Mouse (Mus musculus) ZHBTc4 (cell line): Measurements from ENCODE around the gene Cetn2.

Source experiments
- DNase-seq: peaks from one replicate; pipeline ENCODE4 v3.0.0-alpha.2; 2011; ENCODE audit warnings: low read depth, low spot score

Cetn2 gene

DNA sequence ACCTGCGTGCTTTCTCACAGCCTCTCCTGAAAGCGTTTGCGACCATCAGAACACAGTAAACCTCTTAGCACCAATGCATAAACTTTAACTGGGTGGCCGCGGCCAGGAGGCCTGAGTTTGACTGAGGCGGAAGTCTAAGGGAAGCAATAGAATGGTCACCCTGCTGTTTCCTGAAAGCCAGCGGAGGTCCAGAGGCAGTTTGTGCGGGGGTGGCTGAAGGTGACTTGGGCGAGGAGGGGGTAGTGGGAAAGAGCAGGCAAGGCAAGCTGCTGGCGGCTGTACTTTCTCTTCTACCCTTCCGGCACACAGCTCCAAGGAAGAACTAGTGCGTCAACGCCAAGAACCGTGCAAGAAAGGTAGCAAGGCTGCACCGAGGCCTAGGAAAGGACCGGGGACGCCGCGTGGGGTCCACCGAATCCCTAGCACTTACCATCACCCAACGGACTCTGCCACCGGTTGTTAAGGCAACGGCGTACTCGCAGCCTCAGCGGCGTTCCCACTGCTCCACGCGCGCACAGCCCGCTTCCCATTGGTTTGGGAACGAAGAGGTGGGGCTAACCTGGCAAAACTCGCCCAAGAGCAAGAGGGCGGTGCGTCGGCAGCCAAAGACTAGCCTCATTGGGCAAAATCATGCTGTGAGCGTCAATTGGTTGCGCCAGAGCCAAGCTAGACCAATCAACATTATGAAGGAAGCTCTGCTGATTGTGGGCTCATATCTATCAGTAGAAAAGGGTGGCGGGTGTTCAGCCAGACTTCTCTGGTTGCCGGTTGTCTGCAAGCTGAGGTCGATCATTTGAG is at the start of gene Cetn2, which contains the start of gene Nsdhl:
Gene Cetn2 (minus strand): TSS at position 528 of the 798 bp plus-strand sequence.
Gene Nsdhl (plus strand): TSS at position 674 of the 798 bp plus-strand sequence.
- peak; percentile 96 for DNase-seq

DNA sequence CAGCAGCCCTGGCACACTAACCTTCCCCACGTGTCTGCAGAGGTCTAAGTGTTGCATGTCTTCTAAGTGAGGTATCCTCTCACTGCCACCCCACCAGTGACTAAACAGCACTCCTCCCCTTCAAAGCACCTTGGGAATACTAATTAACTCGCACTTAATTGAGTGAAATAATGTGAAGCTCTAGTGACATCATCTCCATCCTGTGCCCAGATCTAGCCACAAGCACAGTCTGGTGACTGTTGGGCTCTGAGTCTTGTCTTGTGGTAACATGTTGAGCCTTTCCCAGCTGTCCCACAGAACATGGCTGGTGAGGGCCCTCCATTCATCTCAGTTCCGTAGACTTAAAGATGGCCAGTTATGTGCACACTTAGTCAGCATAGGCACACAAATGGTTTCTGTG is 44.5 kb upstream of the Cetn2 start:
- no peak for DNase-seq

DNA sequence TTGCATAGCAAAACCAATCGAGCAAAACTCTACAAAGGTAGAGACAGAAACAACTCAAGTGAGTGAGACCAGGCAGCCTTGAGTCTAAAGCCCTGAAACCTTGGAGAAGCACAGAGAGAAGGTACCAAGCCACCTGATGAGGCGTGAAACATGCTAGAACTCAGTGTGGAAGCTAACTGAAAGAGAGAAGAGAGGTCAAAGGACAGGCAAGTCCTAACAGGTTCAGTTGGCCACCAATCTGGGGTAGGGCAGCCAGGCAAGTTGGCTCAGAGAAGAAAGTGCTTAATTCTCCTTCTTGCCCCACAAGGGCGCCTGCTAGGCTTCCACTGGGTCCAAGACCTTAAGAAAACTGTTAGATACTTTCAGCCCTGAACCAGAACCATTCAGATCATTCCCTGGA is 43.3 kb upstream of the Cetn2 start:
- DNase-seq: no peak

DNA sequence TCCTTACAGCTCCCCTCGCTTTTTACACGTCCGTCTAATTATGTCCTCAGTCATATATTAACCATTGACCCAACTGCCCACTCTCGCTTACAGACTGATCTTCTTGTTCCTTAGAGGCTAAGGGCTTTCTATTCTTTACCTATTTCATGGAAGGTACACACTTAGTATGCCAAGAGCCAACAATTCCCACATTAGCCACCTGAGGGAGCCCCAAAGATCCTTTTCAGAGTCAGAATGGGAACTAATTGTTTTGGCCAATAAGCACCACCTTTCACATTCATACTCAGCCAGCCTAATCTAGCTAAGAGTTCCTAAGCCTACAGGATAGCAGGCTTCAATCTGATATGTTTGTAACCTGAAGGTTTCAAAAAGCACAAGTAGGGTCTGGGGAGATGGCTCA is 42.2 kb upstream of the Cetn2 start:
- DNase-seq: peak; percentile 20

DNA sequence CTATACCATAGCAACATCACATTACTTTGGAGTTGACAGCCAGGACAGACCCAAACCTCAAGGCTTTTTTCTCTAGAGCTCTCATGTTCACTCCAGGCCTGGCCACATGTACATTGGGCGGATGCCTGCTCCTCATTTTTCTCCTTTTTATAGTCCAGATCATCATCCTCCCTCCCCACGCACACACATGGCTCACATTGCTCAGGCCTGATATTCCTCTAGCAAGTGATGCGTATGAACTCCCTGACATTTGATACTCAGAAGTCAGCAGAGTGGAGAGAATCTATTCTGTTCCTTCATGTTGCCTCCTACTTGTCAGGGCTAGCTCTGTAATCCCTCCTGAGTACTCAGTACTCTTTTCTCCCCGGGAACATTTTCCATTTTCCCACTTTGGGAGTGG is 38.3 kb upstream of the Cetn2 start:
- no peak for DNase-seq

- DNase-seq: no peak
Measured at GRCm38 (mm10) chrX:72953464-72953863, 35.3 kb upstream of the Cetn2 start.

GRCm38 (mm10) chrX:72921391-72921790 is 3.2 kb upstream of the Cetn2 start:
- DNase-seq: no peak

DNA sequence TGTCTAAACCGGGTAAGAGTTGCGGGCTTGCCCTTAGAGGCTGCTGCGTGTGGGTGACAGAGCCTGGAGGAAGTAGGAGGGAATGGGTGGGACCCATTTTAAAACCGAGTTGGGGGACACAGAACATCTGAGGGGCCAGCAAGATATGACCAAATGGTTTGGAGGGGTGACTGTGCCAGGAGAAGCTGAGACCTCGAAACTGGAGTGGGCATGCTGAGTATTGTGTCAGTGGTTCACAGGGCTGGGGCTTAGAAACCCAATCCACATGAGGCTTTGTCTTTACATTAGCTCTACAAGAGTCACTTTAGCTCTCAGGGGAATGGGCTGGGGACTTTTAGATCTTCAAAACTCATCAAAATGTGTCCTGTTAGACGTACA is 460 bp upstream of the Cetn2 start:
- no peak for DNase-seq

DNA sequence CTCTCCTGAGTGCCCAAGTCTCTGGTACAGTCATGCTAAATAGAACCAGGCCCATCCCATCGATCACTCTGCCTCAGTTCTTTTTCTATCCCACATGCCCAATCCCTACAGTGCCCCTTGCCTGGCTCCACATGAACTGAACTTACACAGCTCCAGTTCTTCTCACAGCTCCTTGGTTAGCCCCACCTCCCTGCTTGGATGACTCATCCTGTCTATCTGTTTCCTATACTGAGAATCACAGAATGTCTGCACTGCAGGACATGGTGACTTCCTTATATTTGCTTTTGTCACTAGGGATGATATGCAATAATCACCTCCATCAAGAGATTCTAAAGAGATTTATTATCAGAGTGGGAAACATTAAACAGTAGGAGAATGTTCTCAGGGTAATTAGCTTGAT is 6.6 kb downstream of the Cetn2 start:
- DNase-seq: no peak

DNA sequence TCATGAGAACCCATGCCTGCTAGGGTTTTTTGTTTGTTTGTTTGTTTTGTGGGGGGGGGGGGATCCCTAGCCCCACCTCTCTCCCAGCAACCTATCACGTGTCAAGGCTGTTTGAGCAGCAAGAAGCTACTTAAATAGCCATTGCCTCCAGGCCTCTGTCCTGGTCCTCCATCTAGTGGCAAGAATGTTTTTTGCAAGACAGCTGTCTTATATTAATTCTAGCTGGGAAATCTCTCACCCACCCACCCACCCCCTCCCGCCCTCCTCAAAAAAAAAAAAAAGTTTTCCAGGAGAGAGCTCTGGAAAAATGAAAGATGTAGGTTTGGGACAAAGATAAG is 9.8 kb downstream of the Cetn2 start:
- peak; percentile 58 for DNase-seq

DNA sequence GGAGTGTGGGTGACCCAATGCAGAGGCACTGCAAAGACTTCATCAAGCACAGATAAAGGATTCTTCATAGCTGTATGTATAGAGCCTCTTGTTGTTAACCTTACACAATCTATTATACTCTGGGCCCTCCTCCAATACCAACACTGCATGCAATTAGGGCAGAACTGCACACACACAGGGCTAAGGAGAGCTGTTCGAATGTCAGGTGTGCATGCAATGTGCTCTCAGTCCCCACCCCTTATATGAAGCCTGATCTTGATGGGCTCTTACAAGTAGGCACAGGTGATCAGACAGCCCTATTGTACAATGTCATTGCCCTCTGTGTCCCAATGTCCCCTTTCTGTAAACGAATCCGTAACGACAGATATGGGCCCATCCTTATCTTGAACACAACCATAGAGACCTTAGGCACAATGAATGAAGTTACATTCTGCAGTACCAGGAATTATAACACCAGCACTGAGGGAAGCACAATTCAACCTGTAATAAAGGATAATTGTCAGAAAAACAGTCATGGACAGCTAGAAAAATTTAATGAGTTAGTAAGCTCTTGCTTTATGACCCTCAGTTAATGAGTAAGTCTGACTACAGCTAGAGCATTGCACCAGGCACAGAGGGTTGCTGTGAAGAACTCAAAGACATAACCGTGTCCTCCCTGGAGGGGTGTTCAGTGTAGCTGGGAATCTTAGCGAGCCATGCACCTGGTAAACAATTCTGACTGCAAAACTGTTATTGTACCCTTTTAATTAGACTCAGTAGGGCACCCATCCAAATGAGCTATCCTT is 10.4 kb downstream of the Cetn2 start:
- DNase-seq: no peak

GRCm38 (mm10) chrX:72902530-72902929 is 15.7 kb downstream of the Cetn2 start:
- no peak for DNase-seq

DNA sequence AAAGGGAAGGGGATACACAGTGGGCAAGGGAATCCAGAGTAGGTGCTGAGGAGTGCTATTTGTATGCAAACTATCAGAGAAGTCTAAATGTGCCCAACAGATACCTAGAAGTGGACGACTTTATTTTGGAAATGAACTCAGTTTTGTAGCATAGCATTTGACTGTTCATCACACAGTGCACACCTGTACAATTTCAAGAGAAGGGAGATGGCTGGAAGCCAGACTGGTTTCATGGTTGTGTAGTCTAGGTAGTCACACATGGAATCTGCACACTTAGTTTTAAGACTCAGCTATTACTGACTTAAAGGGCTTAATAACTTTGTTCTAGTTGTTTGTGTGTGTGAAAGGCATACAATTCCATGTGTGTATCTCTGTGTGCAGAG is 22.2 kb downstream of the Cetn2 start:
- no peak for DNase-seq

GRCm38 (mm10) chrX:72895388-72896054 is 22.7 kb downstream of the Cetn2 start:
- DNase-seq: no peak
